Mouse (Mus musculus) midbrain, embryonic 10.5 days (tissue): Measurements from ENCODE around the gene Il2ra. TPM values are rescaled to one million over a fixed set of nuclear protein-coding genes. Genes with fewer than 3 reads are reported as not detected.

ENCODE experiments used
- DNase-seq: peaks from one replicate; pipeline ENCODE4 v3.0.0-alpha.2; 2017; ENCODE audit warnings: low spot score
- H3K27ac ChIP-seq: fragments of 300-500 bp; sonication (generic); replicated peaks from 2 replicates; pipeline ENCODE4 v1.5.1; 2016; ENCODE audit warnings: mild to moderate bottlenecking
- H3K27me3 ChIP-seq: fragments of 300-500 bp; sonication (generic); 2 replicates; pipeline ENCODE4 v1.6.1; 2016; ENCODE audit warnings: low read depth, mild to moderate bottlenecking; ENCODE audit not compliant: poor library complexity, severe bottlenecking
- H3K36me3 ChIP-seq: fragments of 300-500 bp; sonication (generic); 2 replicates; pipeline ENCODE4 v1.6.1; 2016; ENCODE audit warnings: mild to moderate bottlenecking, moderate library complexity
- H3K4me1 ChIP-seq: fragments of 300-500 bp; sonication (generic); 2 replicates; pipeline ENCODE4 v1.6.1; 2016
- H3K4me3 ChIP-seq: fragments of 300-500 bp; sonication (generic); 2 replicates; pipeline ENCODE4 v1.5.1; 2016; ENCODE audit warnings: mild to moderate bottlenecking, moderate library complexity
- H3K9me3 ChIP-seq: fragments of 300-500 bp; sonication (generic); replicated peaks from 2 replicates; pipeline ENCODE4 v1.6.1; 2016; ENCODE audit warnings: mild to moderate bottlenecking
- whole genome bisulfite sequencing: fragments of 180-500 bp; shearing (Covaris S2); methylation state at CpG from one replicate; pipeline ENCODE4 v1.1.7; 2016; 5-methylcytosine and 5-hydroxymethylcytosine counted together
- polyA plus RNA-seq: library from polyadenylated mRNA; unstranded; fragments of >200 nt; fragmentation: Nextera tagmentation; extraction: Ambion mirVana; gene quantifications from 2 replicates; pipeline ENCODE4 v1.2.1, GENCODE M21; 2016

The Il2ra gene
- polyA plus RNA-seq, 1 experiment from 2014 or later: not detected

DNA sequence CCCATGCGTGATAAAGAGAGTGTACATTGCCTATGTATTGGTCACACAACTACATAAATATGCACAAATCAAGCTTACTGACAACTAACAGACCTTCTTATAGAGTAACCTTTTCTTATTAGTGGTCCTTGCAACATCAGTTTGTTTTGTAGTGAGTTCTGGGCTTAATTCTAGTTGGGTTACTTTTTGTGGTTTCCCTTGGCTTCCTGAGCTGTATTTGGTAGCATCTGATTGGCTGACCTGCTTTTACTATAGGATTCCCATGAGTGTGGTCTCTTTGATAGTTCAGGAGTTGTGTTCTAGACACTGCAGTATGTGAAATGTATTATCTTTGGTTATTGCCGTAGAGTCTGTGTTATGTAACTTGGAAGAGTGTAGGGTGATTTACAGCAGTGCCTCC is 15.0 kb downstream of the Il2ra start:
- no peaks in the 10 kb centered on the region for H3K27me3 ChIP-seq
- peaks cover 7% of the 10 kb centered on the region; the same call in 1 of the 2 replicates for H3K4me1 ChIP-seq
- 89% methylated on average over 2 of the region's 2 CpGs for WGBS
- no peak overlapping the region for H3K4me3 ChIP-seq
- H3K36me3 ChIP-seq: no peaks in the 10 kb centered on the region
- no peaks in the 10 kb centered on the region for H3K9me3 ChIP-seq
- no peak for DNase-seq
- no peak overlapping the region for H3K27ac ChIP-seq

DNA sequence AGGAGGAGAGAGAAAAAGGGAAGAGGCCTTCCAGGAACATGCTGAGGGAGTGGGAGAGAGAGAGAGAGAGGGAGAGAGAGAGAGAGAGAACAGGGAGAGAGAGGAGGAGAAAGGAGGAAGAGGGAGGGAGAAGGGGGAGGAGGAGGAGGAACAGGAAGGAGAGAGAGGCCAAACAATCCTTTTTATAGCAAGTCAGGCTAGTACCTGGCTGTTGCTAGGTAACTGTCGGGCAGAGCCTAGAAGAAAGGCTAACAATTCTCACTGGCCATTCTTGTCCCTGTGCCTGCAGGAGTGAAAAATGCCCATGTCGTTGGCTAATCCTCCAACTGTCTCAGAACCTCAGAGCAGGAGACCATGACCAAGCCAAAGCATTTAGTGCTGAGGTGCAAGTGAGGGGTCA is 16.7 kb downstream of the Il2ra start:
- Histone ChIP-seq H3K36me3 (no peaks in the 10 kb centered on the region), H3K4me1 (peaks cover 7% of the 10 kb centered on the region; the same call in 1 of the 2 replicates), H3K27me3 (no peaks in the 10 kb centered on the region), H3K27ac (no peak overlapping the region), H3K9me3 (no peaks in the 10 kb centered on the region), H3K4me3 (no peak overlapping the region)
- DNase-seq: no peak
- 39% methylated on average over 2 of the region's 2 CpGs for WGBS

- 86% methylated on average over 6 of the region's 6 CpGs for WGBS
Measured at GRCm38 (mm10) chr2:11662143-11662906, 19.7 kb downstream of the Il2ra start.

GRCm38 (mm10) chr2:11662907-11663230 is 20.3 kb downstream of the Il2ra start:
- H3K36me3 ChIP-seq: no peaks in the 10 kb centered on the region
- H3K27me3 ChIP-seq: no peaks in the 10 kb centered on the region
- H3K27ac ChIP-seq: no peak overlapping the region
- H3K4me1 ChIP-seq: peaks cover 7% of the 10 kb centered on the region; the same call in 1 of the 2 replicates
- H3K9me3 ChIP-seq: no peaks in the 10 kb centered on the region
- DNase-seq: no peak
- no peak overlapping the region for H3K4me3 ChIP-seq
- 95% methylated on average over 1 of the region's 1 CpGs for WGBS

More at GRCm38 (mm10) chr2:11662143-11662906, 19.7 kb downstream of the Il2ra start:
- DNase-seq: no peak
- Histone ChIP-seq H3K27me3 (no peaks in the 10 kb centered on the region), H3K4me3 (no peak overlapping the region), H3K9me3 (no peaks in the 10 kb centered on the region), H3K36me3 (no peaks in the 10 kb centered on the region), H3K27ac (no peak overlapping the region), H3K4me1 (peaks cover 7% of the 10 kb centered on the region; the same call in 1 of the 2 replicates)

DNA sequence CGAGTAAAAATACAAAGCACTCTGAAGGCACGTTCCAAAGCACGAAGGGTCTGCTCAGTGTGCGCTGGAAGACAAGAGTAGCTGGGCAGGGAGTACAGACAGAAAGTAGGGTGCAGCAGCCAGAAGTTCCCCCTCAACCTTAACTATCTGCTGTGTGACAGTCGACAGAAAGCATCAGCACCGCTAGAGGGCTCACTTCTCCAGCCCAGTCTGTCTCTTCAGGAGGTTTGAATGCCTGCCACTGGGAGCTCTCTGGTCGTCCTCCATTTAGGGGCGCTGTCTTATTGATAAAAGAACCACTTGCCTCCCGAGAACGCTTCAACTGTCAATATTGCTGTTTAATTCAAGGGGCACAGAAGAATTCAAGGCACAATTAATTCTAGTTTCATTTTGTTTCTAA is 21.4 kb downstream of the Il2ra start:
- H3K27me3 ChIP-seq: no peaks in the 10 kb centered on the region
- H3K9me3 ChIP-seq: no peaks in the 10 kb centered on the region
- peaks cover 6% of the 10 kb centered on the region; the same call in 1 of the 2 replicates for H3K4me1 ChIP-seq
- H3K4me3 ChIP-seq: peak overlapping the region; percentile 29
- WGBS: 4% methylated on average over 10 of the region's 10 CpGs
- peak; percentile 70 for DNase-seq
- no peak overlapping the region for H3K27ac ChIP-seq
- no peaks in the 10 kb centered on the region for H3K36me3 ChIP-seq

DNA sequence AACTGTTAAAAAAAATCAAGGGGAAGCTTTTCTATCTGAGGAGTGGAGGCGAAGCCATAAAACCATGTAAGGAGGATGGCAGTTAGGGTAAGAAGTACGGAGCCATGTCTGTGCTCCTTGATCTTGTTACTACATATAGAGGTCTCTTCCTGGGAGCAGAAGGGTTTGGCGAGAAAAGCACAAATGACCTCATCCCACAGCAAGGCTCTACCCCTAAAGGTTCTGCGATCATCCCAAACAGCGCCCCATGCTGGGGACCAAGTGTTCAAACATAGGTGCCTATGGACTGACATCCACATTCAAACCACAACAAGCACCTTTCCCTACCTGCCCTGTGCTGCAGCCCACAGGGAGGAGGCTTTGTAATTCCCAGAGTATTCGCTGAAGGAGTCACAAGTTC is 21.8 kb downstream of the Il2ra start:
- no peaks in the 10 kb centered on the region for H3K27me3 ChIP-seq
- H3K4me3 ChIP-seq: peak overlapping the region; percentile 29
- peaks cover 2% of the 10 kb centered on the region; the same call in 1 of the 2 replicates for H3K4me1 ChIP-seq
- no peak overlapping the region for H3K27ac ChIP-seq
- 46% methylated on average over 6 of the region's 6 CpGs for WGBS
- H3K36me3 ChIP-seq: no peaks in the 10 kb centered on the region
- no peaks in the 10 kb centered on the region for H3K9me3 ChIP-seq
- peak; percentile 21 for DNase-seq

DNA sequence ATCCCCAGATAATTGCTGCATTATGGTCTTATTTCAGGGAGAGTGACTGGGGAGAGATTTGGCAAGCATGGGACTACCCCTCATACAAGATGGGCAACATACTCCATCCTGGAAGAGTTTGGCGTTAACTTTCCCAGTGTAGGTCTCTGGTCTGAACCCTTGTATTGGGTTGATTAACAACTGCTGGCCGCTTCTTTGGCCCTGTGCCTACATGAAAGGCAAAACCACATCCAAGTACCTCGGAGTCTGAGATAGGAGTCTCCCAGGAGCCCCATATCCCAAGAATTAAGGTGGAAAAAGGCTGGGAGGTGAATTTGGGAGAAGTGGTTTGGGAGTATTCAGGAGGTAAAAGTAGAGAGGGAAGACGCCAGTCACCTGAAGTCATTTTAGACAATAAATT is 22.2 kb downstream of the Il2ra start:
- Histone ChIP-seq H3K4me1 (no peaks in the 10 kb centered on the region), H3K4me3 (no peak overlapping the region), H3K9me3 (no peaks in the 10 kb centered on the region), H3K27me3 (no peaks in the 10 kb centered on the region), H3K27ac (no peak overlapping the region), H3K36me3 (no peaks in the 10 kb centered on the region)
- 88% methylated on average over 4 of the region's 4 CpGs for WGBS
- no peak for DNase-seq

GRCm38 (mm10) chr2:11665326-11665725 is 22.7 kb downstream of the Il2ra start:
- no peak for DNase-seq
- WGBS: 91% methylated on average over 3 of the region's 3 CpGs
- no peaks in the 10 kb centered on the region for H3K36me3 ChIP-seq
- H3K27me3 ChIP-seq: no peaks in the 10 kb centered on the region
- H3K4me3 ChIP-seq: no peak overlapping the region
- H3K4me1 ChIP-seq: no peaks in the 10 kb centered on the region
- no peaks in the 10 kb centered on the region for H3K9me3 ChIP-seq
- no peak overlapping the region for H3K27ac ChIP-seq

DNA sequence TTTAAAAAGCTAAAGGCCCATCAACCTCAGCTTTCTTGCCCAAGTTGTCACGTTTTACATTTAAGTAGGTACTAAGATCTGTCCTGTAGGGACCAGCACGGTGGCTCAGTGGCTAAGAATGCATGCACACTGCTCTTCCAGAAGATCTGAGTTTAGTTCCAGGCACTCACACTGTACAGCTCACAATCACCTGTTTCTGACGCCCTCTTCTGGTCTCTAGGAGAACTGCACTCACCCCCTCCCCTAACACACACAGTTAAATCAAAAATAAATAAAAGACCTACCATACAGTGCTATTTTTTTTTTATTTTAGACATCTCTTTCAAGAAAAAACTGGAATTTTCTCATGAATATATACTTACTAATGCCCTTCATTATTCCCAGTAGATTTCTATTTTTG is 29.5 kb downstream of the Il2ra start:
- WGBS: 23% methylated on average over 3 of the region's 3 CpGs
- Histone ChIP-seq H3K27ac (no peak overlapping the region), H3K4me1 (no peaks in the 10 kb centered on the region), H3K4me3 (no peak overlapping the region), H3K9me3 (no peaks in the 10 kb centered on the region), H3K36me3 (no peaks in the 10 kb centered on the region), H3K27me3 (no peaks in the 10 kb centered on the region)
- no peak for DNase-seq

GRCm38 (mm10) chr2:11679626-11680025 is 37.0 kb downstream of the Il2ra start:
- Histone ChIP-seq H3K4me1 (no peaks in the 10 kb centered on the region), H3K27me3 (no peaks in the 10 kb centered on the region), H3K4me3 (no peak overlapping the region), H3K27ac (no peak overlapping the region), H3K9me3 (no peaks in the 10 kb centered on the region; the same call in 1 of the 2 replicates), H3K36me3 (no peaks in the 10 kb centered on the region)
- no peak for DNase-seq
- WGBS: 82% methylated on average over 7 of the region's 7 CpGs

DNA sequence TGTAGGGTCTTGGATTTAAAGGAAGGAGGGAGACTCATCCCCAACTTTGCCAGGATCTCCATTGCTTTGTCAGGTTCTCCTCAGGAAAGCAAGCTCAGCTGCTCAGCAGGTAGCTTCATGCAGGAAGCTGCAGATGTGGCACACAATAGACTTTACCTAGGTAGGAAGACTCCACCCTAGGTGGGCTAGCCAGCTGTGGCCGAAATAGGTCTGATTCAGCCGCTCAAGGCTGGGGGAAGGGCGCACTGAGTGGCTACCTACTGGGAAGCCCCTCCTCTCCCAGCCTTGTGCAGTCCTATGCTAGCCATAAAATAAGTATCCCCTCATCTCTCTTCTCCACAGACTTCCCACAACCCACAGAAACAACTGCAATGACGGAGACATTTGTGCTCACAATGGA is 40.1 kb downstream of the Il2ra start:
- DNase-seq: no peak
- no peaks in the 10 kb centered on the region for H3K36me3 ChIP-seq
- WGBS: 58% methylated on average over 4 of the region's 4 CpGs

DNA sequence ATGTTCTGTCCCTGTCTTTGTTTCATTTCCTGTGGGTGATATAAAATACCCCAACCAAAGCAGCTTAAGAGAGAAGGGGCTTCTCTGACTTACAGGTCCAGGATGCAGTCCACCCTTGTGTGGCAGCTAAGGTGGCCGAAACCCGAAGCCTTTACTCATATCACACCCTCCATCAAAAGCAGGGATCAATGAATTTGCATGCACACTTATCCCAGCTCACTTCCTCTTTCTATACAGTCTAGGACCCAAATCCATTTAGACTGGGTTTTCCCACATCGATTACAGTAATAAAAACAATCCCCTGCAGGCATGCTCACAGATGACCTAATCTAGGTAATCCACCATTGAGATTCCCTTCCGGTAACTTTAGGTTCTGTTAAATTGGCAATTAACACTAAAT is 43.9 kb downstream of the Il2ra start:
- Histone ChIP-seq H3K9me3 (no peaks in the 10 kb centered on the region; the same call in 1 of the 2 replicates), H3K27ac (no peak overlapping the region), H3K4me1 (no peaks in the 10 kb centered on the region), H3K4me3 (no peak overlapping the region), H3K27me3 (no peaks in the 10 kb centered on the region), H3K36me3 (no peaks in the 10 kb centered on the region)
- no peak for DNase-seq
- WGBS: 89% methylated on average over 4 of the region's 4 CpGs

More for the DNA sequence above, 40.1 kb downstream of the Il2ra start:
- Histone ChIP-seq H3K4me1 (no peaks in the 10 kb centered on the region), H3K4me3 (no peak overlapping the region), H3K27me3 (no peaks in the 10 kb centered on the region), H3K27ac (no peak overlapping the region), H3K9me3 (no peaks in the 10 kb centered on the region; the same call in 1 of the 2 replicates)

- Histone ChIP-seq H3K4me3 (no peak overlapping the region), H3K27ac (no peak overlapping the region), H3K27me3 (no peaks in the 10 kb centered on the region), H3K36me3 (no peaks in the 10 kb centered on the region), H3K4me1 (no peaks in the 10 kb centered on the region), H3K9me3 (no peaks in the 10 kb centered on the region)
- 29% methylated on average over 3 of the region's 3 CpGs for WGBS
- no peak for DNase-seq
Measured at GRCm38 (mm10) chr2:11687436-11687835, 44.8 kb downstream of the Il2ra start.
